Mouse (Mus musculus) embryonic facial prominence, embryonic 13.5 days (tissue): ENCODE results near the gene Cops9. TPM values are rescaled to one million over a fixed set of nuclear protein-coding genes. Genes with fewer than 3 reads are reported as not detected.

Experiments used
- ATAC-seq: fragments of 200-750 bp; cut with Nextera tagmentation; 2 replicates; pipeline ENCODE4 v1.8.0; 2017; ENCODE audit warnings: low read depth; ENCODE audit not compliant: insufficient number of reproducible peaks, insufficient read depth, low FRiP score, low TSS enrichment
- H3K27ac ChIP-seq: fragments of 300-500 bp; sonication (generic); 2 replicates; pipeline ENCODE4 v1.5.1; 2015; ENCODE audit warnings: moderate library complexity, mild to moderate bottlenecking, inconsistent platforms
- H3K27me3 ChIP-seq: fragments of 300-500 bp; sonication (generic); 2 replicates; pipeline ENCODE4 v1.6.1; 2015; ENCODE audit warnings: mild to moderate bottlenecking, inconsistent platforms
- H3K36me3 ChIP-seq: fragments of 300-500 bp; sonication (generic); 2 replicates; pipeline ENCODE4 v1.6.1; 2015; ENCODE audit warnings: mild to moderate bottlenecking, inconsistent platforms
- H3K4me1 ChIP-seq: fragments of 300-500 bp; sonication (generic); 2 replicates; pipeline ENCODE4 v1.6.1; 2015; ENCODE audit warnings: inconsistent platforms
- H3K4me2 ChIP-seq: fragments of 300-500 bp; sonication (generic); 2 replicates; pipeline ENCODE4 v1.6.1; 2015; ENCODE audit warnings: moderate library complexity, mild to moderate bottlenecking, inconsistent platforms
- H3K4me3 ChIP-seq: fragments of 300-500 bp; sonication (generic); 2 replicates; pipeline ENCODE4 v1.5.1; 2015; ENCODE audit warnings: mild to moderate bottlenecking, inconsistent platforms
- H3K9ac ChIP-seq: fragments of 300-500 bp; sonication (generic); 2 replicates; pipeline ENCODE4 v1.6.1; 2015; ENCODE audit warnings: mild to moderate bottlenecking, inconsistent platforms
- H3K9me3 ChIP-seq: fragments of 300-500 bp; sonication (generic); 2 replicates; pipeline ENCODE4 v1.6.1; 2016; ENCODE audit warnings: inconsistent platforms
- WGBS: fragments of 180-500 bp; shearing (Covaris S2); methylation state at CpG from one replicate; pipeline ENCODE4 v1.1.7; 2015; ENCODE audit warnings: mixed read lengths; 5-methylcytosine and 5-hydroxymethylcytosine counted together
- polyA plus RNA-seq: library from polyadenylated mRNA; unstranded; fragments of >200 nt; fragmentation: Nextera tagmentation; extraction: Ambion mirVana; gene quantifications from 2 replicates; pipeline ENCODE4 v1.2.1, GENCODE M21; 2015

Cops9 gene
- polyA plus RNA-seq, 1 experiment from 2014 or later = 404 TPM

- no peaks in the 10 kb centered on the region for H3K9me3 ChIP-seq
- 96% methylated on average over 3 of the region's 3 CpGs for WGBS
Measured at GRCm38 (mm10) chr1:92669430-92669829, 27.6 kb upstream of the Cops9 start.

GRCm38 (mm10) chr1:92667106-92667505, 25.3 kb upstream of the Cops9 start:
- Histone ChIP-seq H3K36me3 (no peaks in the 10 kb centered on the region), H3K9me3 (no peaks in the 10 kb centered on the region), H3K27ac (no peak overlapping the region), H3K4me1 (no peaks in the 10 kb centered on the region), H3K27me3 (0 out of 2 replicates have a peak, but pooled peaks cover 4% of the 10 kb centered on the region), H3K9ac (no peak overlapping the region), H3K4me3 (no peak overlapping the region), H3K4me2 (no peak overlapping the region)
- WGBS = 75% methylated on average over 6 of the region's 6 CpGs
- no peak for ATAC-seq

More at GRCm38 (mm10) chr1:92669430-92669829, 27.6 kb upstream of the Cops9 start:
- H3K9ac ChIP-seq = no peak overlapping the region
- H3K4me3 ChIP-seq = no peak overlapping the region
- no peak overlapping the region for H3K27ac ChIP-seq
- 0 out of 2 replicates have a peak, but pooled peaks cover 4% of the 10 kb centered on the region for H3K27me3 ChIP-seq
- no peaks in the 10 kb centered on the region for H3K4me1 ChIP-seq
- ATAC-seq = no peak
- H3K36me3 ChIP-seq = no peaks in the 10 kb centered on the region
- no peak overlapping the region for H3K4me2 ChIP-seq

- H3K4me1 ChIP-seq = no peaks in the 10 kb centered on the region
- H3K27ac ChIP-seq = no peak overlapping the region
- no peak overlapping the region for H3K4me3 ChIP-seq
- ATAC-seq = no peak
- H3K27me3 ChIP-seq = 0 out of 2 replicates have a peak, but pooled peaks cover 8% of the 10 kb centered on the region
- WGBS = 65% methylated on average over 5 of the region's 5 CpGs
- no peak overlapping the region for H3K9ac ChIP-seq
- H3K4me2 ChIP-seq = no peak overlapping the region
- no peaks in the 10 kb centered on the region for H3K9me3 ChIP-seq
- H3K36me3 ChIP-seq = no peaks in the 10 kb centered on the region
Measured at GRCm38 (mm10) chr1:92659392-92659791, 17.6 kb upstream of the Cops9 start.

GRCm38 (mm10) chr1:92657025-92657820, 15.4 kb upstream of the Cops9 start:
- Histone ChIP-seq H3K4me3 (no peak overlapping the region), H3K27ac (no peak overlapping the region), H3K4me2 (no peak overlapping the region), H3K9ac (no peak overlapping the region), H3K27me3 (0 out of 2 replicates have a peak, but pooled peaks cover 8% of the 10 kb centered on the region), H3K4me1 (no peaks in the 10 kb centered on the region), H3K36me3 (no peaks in the 10 kb centered on the region), H3K9me3 (no peaks in the 10 kb centered on the region)
- WGBS = 75% methylated on average over 11 of the region's 11 CpGs
- ATAC-seq = no peak

- no peaks in the 10 kb centered on the region for H3K4me1 ChIP-seq
- WGBS = 33% methylated on average over 2 of the region's 2 CpGs
- H3K9me3 ChIP-seq = no peaks in the 10 kb centered on the region
- H3K4me3 ChIP-seq = no peak overlapping the region
- H3K27ac ChIP-seq = no peak overlapping the region
- H3K4me2 ChIP-seq = no peak overlapping the region
- H3K36me3 ChIP-seq = no peaks in the 10 kb centered on the region
- no peak overlapping the region for H3K9ac ChIP-seq
- ATAC-seq = no peak
- H3K27me3 ChIP-seq = 0 out of 2 replicates have a peak, but pooled peaks cover 8% of the 10 kb centered on the region
Measured at GRCm38 (mm10) chr1:92654676-92655075, 12.9 kb upstream of the Cops9 start.

- Histone ChIP-seq H3K4me1 (peaks cover 1% of the 10 kb centered on the region; the same call in 1 of the 2 replicates), H3K4me2 (no peak overlapping the region), H3K9ac (no peak overlapping the region), H3K9me3 (no peaks in the 10 kb centered on the region), H3K36me3 (no peaks in the 10 kb centered on the region), H3K4me3 (no peak overlapping the region), H3K27me3 (0 out of 2 replicates have a peak, but pooled peaks cover 5% of the 10 kb centered on the region), H3K27ac (no peak overlapping the region)
- 90% methylated on average over 3 of the region's 3 CpGs for WGBS
- no peak for ATAC-seq
Measured at GRCm38 (mm10) chr1:92653179-92653578, 11.4 kb upstream of the Cops9 start.

GRCm38 (mm10) chr1:92651467-92651866, 9.7 kb upstream of the Cops9 start:
- Histone ChIP-seq H3K27ac (no peak overlapping the region), H3K9ac (no peak overlapping the region), H3K4me2 (no peak overlapping the region), H3K4me3 (no peak overlapping the region), H3K36me3 (no peaks in the 10 kb centered on the region), H3K4me1 (peaks cover 7% of the 10 kb centered on the region; the same call in 1 of the 2 replicates), H3K9me3 (no peaks in the 10 kb centered on the region), H3K27me3 (0 out of 2 replicates have a peak, but pooled peaks cover 5% of the 10 kb centered on the region)
- ATAC-seq = no peak
- 60% methylated on average over 3 of the region's 3 CpGs for WGBS

GRCm38 (mm10) chr1:92648673-92649072, 6.9 kb upstream of the Cops9 start, which contains the start of gene Otos:
Otos (minus strand) TSS chr1:92648841.
- ATAC-seq = no peak
- peak within 1 kb of the TSS; percentile 27 for H3K4me2 ChIP-seq

GRCm38 (mm10) chr1:92648197-92648596, 6.4 kb upstream of the Cops9 start:
- Histone ChIP-seq H3K36me3 (no peaks in the 10 kb centered on the region), H3K9ac (no peak overlapping the region), H3K4me3 (no peak overlapping the region), H3K4me2 (peak overlapping the region; percentile 27), H3K27ac (no peak overlapping the region), H3K27me3 (no peaks in the 10 kb centered on the region), H3K4me1 (peaks cover 7% of the 10 kb centered on the region; the same call in 1 of the 2 replicates), H3K9me3 (no peaks in the 10 kb centered on the region)
- WGBS = 49% methylated on average over 10 of the region's 10 CpGs
- no peak for ATAC-seq

More at GRCm38 (mm10) chr1:92648673-92649072, 6.9 kb upstream of the Cops9 start, which contains the start of gene Otos:
- Histone ChIP-seq H3K4me3 (no peak within 1 kb of the TSS), H3K9ac (no peak within 1 kb of the TSS), H3K27ac (no peak within 1 kb of the TSS), H3K4me1 (peaks cover 7% of the 10 kb centered on the region; the same call in 1 of the 2 replicates), H3K36me3 (no peaks in the 10 kb centered on the region), H3K27me3 (no peaks in the 10 kb centered on the region), H3K9me3 (no peaks in the 10 kb centered on the region)
- 26% methylated on average over 8 of the region's 8 CpGs for WGBS

GRCm38 (mm10) chr1:92647752-92648151, 6.0 kb upstream of the Cops9 start:
- Histone ChIP-seq H3K4me2 (peak overlapping the region; percentile 27), H3K9ac (no peak overlapping the region), H3K27me3 (no peaks in the 10 kb centered on the region), H3K4me3 (no peak overlapping the region), H3K4me1 (peaks cover 7% of the 10 kb centered on the region; the same call in 1 of the 2 replicates), H3K36me3 (no peaks in the 10 kb centered on the region), H3K27ac (no peak overlapping the region), H3K9me3 (no peaks in the 10 kb centered on the region)
- WGBS = 7% methylated on average over 8 of the region's 8 CpGs
- ATAC-seq = no peak

- H3K4me1 ChIP-seq = peaks cover 12% of the 10 kb centered on the region; the same call in 1 of the 2 replicates
- WGBS = 70% methylated on average over 4 of the region's 4 CpGs
- H3K27me3 ChIP-seq = no peaks in the 10 kb centered on the region
- no peak overlapping the region for H3K4me3 ChIP-seq
- no peak overlapping the region for H3K9ac ChIP-seq
- no peak overlapping the region for H3K27ac ChIP-seq
- H3K4me2 ChIP-seq = no peak overlapping the region
- no peak for ATAC-seq
- H3K9me3 ChIP-seq = no peaks in the 10 kb centered on the region
- no peaks in the 10 kb centered on the region for H3K36me3 ChIP-seq
Measured at GRCm38 (mm10) chr1:92647026-92647425, 5.2 kb upstream of the Cops9 start.

- no peaks in the 10 kb centered on the region for H3K36me3 ChIP-seq
- no peaks in the 10 kb centered on the region for H3K27me3 ChIP-seq
- ATAC-seq = no peak
- H3K27ac ChIP-seq = no peak overlapping the region
- WGBS = 78% methylated on average over 7 of the region's 7 CpGs
- no peaks in the 10 kb centered on the region for H3K9me3 ChIP-seq
- peaks cover 13% of the 10 kb centered on the region; the same call in 1 of the 2 replicates for H3K4me1 ChIP-seq
- no peak overlapping the region for H3K4me2 ChIP-seq
- no peak overlapping the region for H3K4me3 ChIP-seq
- H3K9ac ChIP-seq = no peak overlapping the region
Measured at GRCm38 (mm10) chr1:92646601-92647000, 4.8 kb upstream of the Cops9 start.
